Mouse (Mus musculus) thymus, postnatal 25 days (tissue): ENCODE measurements at regions not wholly inside any gene's neighbourhood (a gene's known extent, or its start where the extent isn't known, plus 50 kb on each side); places are given as distances from the start of the nearest gene placed in this dataset.
A peak's percentile ranks its signal among the peaks of the same experiment; 100 is the strongest.
"Not testable (repeated sequence)": the region's sequence is repeated elsewhere in the genome, so short reads cannot be mapped to it uniquely, and the experiment has no call there.

Experiments
- DNase-seq: peaks from one replicate; pipeline ENCODE4 v3.0.0; 2022

GRCm38 (mm10) chr13:11030874-11031273, 670.2 kb upstream of the Chrm3 start:
- not testable (repeated sequence) for DNase-seq

DNA sequence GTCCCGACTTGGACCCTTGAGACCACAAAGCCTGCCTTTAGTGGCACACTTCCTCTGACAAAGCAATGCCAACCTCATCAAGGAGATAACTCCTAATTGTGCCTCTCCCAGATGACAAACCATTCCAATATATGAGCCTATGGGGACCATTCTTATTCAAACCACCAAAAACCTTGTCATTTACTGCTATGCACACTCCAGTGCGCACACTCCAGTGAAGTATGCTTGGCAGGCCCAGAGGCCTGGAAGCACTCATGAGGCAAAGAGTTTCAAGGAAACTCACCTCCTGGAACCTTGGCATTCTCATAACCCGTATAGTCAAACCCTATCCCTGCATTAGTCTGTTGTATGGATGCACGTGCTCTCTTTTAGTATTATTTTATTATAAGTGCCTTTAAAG, 669.7 kb upstream of the Chrm3 start:
- DNase-seq: no peak

GRCm38 (mm10) chr13:11025918-11026317, 665.3 kb upstream of the Chrm3 start:
- DNase-seq: no peak

DNA sequence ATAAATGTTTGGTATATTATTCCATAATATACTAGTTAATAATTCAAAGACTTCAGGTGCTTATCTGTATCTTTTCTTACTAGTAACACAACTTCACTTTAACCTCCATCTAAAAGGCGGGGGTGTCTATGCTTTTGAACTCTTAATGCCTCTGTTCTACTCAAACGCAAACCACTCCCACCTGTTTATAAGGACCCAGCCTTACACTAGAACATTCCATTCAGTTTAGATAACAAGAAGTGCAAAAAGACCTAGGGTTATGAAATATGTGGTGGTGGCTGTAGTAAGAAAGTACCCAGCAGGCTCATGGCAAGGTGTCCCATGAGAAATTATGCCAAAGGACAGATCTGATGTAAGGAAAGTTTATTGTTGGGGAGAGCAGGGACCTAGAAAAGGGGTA, 663.8 kb upstream of the Chrm3 start:
- no peak for DNase-seq

DNA sequence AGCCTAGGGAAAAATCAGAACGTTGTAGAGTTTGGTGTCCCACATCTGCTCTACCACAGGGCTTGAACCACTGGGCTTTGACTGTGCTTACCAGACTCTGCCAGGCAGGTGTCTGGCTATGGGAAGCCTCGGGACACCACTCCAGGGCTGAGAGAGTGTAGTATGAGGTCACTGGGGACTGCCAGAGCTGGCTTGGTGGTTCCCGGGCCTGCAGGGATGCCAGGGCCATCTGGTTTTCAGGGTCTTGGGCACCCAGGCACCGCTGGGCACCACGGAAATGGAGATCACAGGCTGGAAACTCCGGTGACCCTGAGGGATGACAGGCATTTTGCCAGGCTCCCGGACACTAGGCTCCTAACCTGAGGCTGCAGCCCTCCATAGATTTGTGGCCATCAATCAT, 656.9 kb upstream of the Chrm3 start:
- no peak for DNase-seq

DNA sequence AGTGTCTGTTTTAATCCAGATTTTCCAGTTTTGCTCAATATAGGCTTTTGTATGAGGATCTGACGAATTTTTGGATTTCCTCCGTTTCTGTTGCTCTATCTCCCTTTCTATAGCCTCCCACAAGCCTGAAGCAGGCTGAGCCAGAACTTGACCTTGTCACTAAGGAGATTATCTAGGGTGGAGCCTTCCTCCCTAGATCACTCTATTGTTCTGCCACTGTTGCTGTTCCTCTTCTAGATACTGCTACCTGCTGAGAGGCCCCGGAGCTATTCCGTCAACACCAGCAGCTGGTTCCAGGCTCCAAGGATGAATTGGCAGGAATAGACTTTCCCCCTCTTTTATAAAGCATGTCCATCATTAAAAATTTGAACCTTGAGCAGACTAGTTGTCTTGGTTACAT, 644.7 kb upstream of the Chrm3 start:
- DNase-seq: no peak

DNA sequence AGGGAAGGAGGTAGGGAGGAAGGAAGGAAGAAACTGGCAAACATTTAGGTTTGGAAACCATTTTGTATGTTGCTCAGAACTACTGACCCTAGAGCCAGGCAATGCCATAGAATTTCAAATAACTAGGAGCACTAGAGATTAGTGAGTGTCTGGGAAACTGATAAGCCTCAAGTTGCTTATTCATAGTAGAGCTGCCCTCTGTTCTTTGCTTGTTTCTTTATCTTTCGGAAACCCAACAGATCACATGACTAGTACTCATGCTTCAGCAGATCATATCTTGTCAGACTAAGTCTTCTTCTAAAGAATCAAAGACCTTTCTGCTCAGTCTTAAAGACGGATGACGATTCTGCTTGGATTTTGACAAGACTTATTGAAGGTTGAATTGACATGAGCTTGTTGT, 630.5 kb upstream of the Chrm3 start:
- no peak for DNase-seq

GRCm38 (mm10) chr13:10990503-10991025, 629.9 kb upstream of the Chrm3 start:
- no peak for DNase-seq

- DNase-seq: no peak
Measured at GRCm38 (mm10) chr13:10989095-10989814, 628.6 kb upstream of the Chrm3 start.

GRCm38 (mm10) chr13:10983736-10984135, 623.1 kb upstream of the Chrm3 start:
- no peak for DNase-seq

GRCm38 (mm10) chr13:10982543-10982942, 621.9 kb upstream of the Chrm3 start:
- DNase-seq: no peak

GRCm38 (mm10) chr13:10971932-10972331, 611.3 kb upstream of the Chrm3 start:
- DNase-seq: no peak

DNA sequence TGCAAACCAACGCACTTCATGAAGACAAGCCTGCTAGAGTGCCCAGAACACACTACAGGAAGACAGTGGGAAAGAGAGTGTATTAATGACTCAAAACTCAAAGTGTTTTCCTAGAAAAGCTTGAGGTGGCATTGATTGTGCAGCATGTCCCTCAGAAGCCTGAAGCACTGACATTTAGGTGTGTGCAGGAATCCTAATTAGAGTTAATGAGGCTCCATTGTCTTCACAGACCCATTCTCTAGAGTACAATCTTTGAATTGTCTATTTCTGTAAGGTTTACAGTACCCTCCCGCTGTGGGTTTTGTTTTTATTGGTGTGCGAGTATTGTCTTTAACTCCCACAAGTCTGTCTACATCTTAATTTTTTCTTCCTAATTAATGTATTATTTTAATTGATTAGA, 610.1 kb upstream of the Chrm3 start:
- DNase-seq: no peak

- DNase-seq: no peak
Measured at GRCm38 (mm10) chr13:10952923-10953322, 592.3 kb upstream of the Chrm3 start.

DNA sequence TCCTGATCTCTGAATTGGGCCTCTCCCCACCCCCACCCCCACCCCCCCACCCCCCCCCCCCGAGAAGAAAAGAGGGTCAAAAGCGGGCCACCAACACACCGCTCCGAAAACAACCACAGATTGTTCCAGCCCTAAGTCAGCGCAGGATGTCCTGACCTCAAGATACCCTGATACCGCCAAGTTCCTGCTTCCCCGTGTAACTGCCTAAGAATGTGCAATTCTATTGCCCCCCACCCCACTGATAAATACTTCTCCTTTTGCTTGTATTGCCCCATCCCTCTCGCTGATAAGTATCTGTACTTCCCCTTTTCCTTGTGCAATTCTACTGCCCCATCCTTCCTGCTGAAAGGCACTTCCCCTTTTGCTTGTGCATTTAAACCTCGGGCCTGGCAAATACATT, 590.0 kb upstream of the Chrm3 start:
- not testable (repeated sequence) for DNase-seq

GRCm38 (mm10) chr13:10947398-10947797, 586.8 kb upstream of the Chrm3 start:
- DNase-seq: no peak

- no peak for DNase-seq
Measured at GRCm38 (mm10) chr13:10943877-10944276, 583.2 kb upstream of the Chrm3 start.

DNA sequence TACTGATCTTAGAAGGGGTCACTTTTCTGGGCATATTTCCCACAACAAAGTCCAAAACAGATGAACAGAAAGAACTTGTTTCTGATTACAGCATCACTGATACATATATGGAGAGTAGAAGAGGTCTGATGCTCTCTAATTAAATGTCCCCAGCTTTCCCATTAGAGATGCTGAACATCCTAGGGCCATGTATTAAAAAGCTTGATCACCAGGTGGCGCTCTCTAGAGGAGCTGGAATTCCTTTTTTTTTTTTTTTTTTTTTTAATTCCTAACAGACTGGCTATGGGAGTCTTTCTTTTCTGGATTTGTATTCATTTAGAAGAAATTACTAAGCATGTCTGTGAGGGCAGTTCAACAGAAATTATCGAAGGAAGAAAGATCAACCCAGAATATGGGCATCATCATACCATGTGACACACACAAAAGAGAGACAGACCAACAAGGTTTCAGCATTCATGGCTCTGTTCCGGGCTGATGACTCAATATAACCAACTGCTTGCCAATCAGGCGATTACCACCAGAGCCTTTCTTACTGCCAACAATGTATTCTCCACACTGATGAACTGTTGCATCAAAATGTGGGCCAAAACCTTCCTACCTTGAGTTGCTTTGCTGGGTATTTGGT, 581.5 kb upstream of the Chrm3 start:
- DNase-seq: no peak

GRCm38 (mm10) chr13:10938233-10938632, 577.6 kb upstream of the Chrm3 start:
- no peak for DNase-seq

DNA sequence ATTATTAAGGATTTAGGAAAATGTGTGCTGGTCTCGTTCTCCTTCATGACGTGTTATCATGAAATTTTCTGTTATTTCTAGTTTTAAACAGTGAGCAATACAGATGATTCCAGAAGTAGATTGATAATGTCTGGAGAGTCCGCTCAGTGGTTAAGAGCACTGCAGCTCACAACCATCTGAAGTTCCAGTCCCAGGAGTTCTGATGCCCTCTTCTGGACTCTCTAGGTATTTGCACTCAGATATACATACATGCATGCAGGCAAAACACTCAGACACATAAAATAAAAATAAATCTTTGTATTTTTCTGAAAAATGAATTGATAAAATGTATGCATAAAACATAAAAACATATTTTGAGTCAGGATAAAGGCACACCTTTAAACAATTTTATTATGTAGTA, 570.1 kb upstream of the Chrm3 start:
- no peak for DNase-seq

DNA sequence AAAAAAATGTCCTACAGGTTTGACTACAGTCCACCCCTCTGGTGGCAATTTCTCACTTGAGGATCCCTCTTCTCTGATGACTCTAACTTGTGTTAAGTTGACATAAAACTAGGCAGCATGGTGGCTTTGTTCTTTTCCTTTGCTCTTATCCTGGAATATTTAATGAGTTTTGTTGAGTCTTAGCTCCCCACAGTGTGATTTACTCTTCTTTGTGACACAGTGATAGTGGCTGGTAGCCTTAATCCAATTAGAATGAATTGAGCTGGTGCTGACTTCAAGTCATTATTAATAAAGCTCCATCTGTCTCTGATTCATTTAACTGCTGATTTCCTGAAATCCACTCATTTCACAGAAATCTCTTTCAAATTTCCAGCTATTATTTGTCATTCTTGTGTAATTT, 553.7 kb upstream of the Chrm3 start:
- no peak for DNase-seq

GRCm38 (mm10) chr13:10909122-10909751, 548.6 kb upstream of the Chrm3 start:
- no peak for DNase-seq

- no peak for DNase-seq
Measured at GRCm38 (mm10) chr13:10867864-10868263, 507.2 kb upstream of the Chrm3 start.

GRCm38 (mm10) chr13:10855947-10856561, 495.4 kb upstream of the Chrm3 start:
- peak; percentile 4 for DNase-seq
